Mouse (Mus musculus) left cerebral cortex, postnatal 14 days (tissue): ENCODE measurements at regions not wholly inside any gene's neighbourhood (a gene's known extent, or its start where the extent isn't known, plus 50 kb on each side); places are given as distances from the start of the nearest gene placed in this dataset.
A peak's percentile ranks its signal among the peaks of the same experiment; 100 is the strongest.

ENCODE experiments used
- DNase-seq, 2 experiments: peaks; one replicate each; pipeline ENCODE4 v3.0.0; 2021 to 2022; ENCODE audit warnings: low spot score in 2 of 2, mixed read lengths in 1 of 2
- intact Hi-C: fragments of 180-260 bp; cut with DNase I; formaldehyde crosslinking; loops from one replicate; pipeline ENCODE4 v1.15.1; 2025
- microRNA-seq, 2 experiments: library from miRNA; unstranded; fragments of <30 nt; microRNA quantifications; one replicate each; pipeline ENCODE4 v1.2.0; 2022

DNA sequence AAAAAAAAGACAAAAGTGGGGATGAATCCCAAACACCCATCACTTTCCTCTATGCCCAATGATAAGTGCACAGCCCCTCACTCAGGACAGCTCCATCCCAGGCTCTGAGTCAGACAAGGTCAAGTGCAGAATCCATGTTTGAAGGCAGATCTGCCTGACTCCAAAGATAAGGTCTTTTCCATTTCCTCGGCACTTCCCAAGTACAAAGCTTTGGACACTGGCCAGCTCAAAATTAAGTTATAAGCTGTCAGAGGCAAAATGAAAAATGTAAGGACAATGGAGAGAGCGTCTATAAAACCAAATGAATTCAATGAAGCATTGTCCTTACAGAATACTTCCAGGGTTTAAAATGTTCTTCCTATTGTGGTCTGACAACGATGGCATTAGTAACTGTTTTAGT lies 694.0 kb downstream of the Utrn start:
- intact Hi-C loops, result no loop called here

DNA sequence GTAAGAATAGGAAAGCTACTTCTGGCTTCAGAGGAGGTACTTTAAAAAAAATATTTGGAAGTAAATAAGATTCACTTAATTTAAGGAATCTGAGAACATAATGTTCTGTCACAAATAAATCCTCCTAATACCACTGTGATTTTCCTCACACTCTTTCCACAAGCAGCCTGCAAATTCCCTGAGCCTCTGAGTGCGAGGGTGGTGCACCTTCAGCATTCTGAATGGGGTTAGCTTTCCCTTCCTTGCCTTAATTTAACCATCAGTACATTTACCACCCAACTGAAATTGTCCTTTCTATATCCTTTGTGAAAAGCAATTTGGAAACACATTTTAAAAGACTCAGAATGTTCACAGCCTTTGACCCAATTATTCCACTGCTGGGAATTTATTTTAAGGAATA lies 691.7 kb downstream of the Utrn start:
- DNase-seq, result peak in 1 of 2 experiments; percentile 11
- intact Hi-C loops, result no loop called here

More for the DNA sequence above, 694.0 kb downstream of the Utrn start:
- no peak for DNase-seq

DNA sequence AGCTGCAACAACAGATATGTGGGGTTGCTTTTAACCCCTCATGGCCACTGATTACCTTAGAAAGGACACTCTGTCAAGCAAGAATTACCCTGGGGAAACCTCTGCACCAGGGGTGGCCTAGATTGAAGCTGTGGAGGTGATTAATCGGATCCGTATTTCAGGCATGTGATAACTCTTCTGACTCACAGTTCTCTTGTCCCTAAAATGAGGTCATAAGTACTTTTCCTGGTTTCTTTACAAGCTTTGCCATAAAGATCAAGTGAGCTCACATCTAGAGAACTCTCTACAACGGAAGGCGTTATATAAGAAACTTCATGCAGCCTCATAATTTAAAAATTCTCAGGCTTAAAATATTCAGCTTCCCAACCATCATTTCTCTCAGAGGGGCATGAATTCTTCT lies 688.2 kb downstream of the Utrn start:
- intact Hi-C loops, result no loop called here
- DNase-seq, result no peak

DNA sequence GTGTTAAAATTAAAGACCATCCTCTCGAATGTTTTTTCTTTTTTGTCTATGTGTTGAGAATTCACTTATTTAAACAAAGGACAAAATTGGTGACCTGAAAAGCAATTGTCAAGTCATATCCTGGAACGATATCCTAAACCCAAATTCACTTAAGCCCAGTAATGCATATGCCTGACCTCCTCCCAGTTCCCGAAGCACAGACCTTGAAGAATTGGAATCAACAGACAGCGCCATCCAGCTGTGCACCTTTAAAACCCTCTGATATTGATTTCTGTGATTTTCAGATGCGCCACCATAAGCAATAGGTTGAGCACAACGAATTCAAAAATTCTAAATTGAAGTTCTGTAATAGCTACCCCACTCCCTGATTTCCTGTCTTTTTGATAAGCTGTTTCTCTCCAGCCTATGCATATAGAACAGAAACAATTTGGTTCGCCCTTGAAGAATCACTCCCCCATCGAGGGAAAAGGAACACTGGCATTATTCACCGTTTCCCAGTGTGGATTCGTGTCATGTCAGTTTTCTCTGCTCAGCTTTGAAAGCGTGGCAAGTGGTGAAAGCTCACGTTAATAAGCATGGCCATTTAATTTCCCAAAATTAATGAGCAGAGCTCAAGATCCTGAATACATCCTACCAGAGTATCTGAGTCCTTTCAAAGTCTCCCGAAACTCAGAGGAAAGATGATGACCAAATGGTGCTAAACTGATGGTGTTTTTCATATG lies 682.1 kb downstream of the Utrn start:
- intact Hi-C loops, result no loop called here
- no peak for DNase-seq

DNA sequence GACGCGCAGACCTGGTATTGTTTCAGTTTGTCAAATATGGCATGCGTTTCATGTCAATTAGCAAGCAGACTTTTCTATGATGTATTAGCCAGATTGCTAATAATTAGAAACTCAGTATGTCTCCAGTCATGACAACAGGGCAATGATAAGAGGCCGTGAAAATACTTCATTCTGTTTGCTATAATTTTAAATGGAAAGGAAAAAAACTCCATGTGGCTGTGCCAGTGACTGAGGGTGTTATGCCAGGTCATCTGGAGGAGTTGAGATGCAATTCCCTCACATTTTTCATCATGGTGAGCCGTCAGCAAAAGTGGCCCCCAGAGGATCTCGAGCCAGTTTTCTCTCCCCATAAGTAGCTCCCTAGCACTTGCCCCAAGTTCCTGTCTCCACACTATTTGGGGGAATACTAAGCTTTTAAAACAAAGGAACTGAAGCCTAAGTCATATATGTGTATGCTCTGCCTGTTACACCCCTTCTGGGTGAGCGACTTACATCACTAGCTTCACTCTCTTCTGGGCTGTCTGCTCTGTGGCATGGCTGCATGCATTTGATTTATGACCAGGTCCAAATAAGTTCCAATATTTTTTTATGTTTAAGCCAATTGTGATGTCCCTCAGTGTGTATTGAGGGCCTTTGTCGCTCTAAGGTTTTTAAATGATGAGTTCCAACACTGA lies 681.4 kb downstream of the Utrn start:
- DNase-seq, result no peak
- intact Hi-C loops, result no loop called here

DNA sequence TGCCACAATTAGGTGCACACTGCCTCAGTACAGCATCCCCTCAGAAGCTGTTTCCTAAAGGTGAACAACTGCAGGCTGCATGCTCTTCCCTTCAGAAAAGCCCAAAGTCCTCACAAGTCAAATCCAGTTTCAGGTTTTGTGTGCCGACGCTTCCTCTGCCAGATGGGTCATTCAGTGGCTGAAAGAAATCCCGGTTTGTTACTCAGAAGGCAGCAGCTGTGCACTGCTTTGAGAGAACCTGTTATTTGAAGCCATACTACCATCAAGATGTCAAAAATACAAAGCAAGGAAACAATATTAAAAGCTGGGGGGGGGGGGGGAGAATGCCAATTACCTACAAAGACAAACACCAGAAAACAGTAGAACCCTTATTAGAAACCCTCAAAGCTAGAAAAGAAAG lies 678.7 kb downstream of the Utrn start:
- no peak for DNase-seq
- intact Hi-C loops, result no loop called here

DNA sequence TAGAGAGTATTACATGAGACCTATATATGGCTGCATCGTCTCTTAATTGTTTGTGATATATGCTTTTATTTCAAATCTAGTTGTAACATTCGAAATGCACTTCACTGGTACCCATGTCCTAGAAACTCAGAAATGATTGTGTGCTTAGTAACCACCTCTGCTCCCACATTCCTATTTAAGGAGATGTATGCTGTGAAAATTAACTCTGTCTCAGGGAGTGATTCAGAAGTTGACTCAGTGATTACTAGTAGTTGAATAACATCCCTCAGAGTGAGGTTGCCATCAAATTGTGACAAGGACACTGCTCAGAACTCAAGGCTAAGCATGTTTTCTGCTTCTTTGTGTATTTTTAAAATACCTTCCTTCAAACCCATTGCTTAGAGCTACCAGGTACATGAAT lies 661.9 kb downstream of the Utrn start:
- intact Hi-C loops, result no loop called here
- DNase-seq, result no peak

DNA sequence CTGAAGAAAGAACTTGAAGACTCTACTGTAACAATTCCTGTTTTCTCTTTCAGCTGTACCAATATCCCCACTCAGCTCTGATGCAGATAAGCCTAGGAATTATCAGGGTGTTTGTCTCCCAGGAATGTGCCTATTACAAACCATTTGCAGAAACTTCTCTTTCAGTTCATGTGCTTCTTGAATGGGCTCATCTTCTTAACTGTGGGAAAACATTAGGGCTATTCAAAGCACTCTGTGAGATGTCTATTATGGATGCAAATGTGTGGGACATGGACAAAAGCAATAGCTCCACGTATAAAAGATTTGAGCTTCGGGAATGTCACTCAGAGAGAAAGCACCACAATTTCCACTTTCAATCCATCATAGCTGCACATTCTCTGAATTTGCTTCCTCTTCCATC lies 659.0 kb downstream of the Utrn start:
- DNase-seq, result no peak
- intact Hi-C loops, result no loop called here

DNA sequence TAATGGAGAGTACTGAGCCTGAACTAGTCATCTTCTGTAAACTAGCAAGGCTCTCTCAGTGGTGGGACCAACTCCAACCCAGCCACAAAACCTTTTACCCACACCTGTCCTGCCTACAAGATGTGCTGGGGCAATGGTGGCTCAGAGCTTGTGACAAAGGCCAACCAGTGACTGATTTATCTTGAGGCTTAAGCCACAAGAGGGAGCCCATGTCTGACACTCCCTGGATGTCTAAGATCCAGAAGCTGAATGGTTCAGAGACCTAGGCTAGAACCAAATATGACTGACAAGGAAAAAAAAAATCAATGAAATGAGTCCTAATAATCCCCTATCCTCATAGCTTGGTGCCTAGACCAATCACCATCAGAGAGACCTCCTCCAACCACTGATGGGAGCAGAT lies 650.3 kb downstream of the Utrn start:
- intact Hi-C loops, result no loop called here
- no peak for DNase-seq

DNA sequence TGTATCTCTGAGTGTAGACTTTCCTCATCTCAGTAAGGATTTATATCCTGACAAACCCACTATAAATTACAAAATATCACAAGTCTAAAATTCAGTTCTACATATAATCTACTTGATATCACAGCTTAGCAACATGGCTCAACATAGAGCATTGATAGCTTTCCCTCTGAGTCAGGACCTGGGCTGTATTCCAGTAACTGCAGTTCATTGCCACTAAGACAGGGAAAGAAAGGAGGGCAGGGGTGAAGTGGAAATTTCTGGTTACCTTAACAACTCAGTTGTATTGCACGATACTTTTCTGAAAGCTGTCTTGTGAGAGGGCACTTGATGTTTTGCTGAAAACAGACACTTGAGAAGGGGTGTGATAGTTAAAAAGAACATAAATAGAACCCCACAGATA lies 635.0 kb downstream of the Utrn start:
- intact Hi-C loops, result no loop called here
- no peak for DNase-seq

DNA sequence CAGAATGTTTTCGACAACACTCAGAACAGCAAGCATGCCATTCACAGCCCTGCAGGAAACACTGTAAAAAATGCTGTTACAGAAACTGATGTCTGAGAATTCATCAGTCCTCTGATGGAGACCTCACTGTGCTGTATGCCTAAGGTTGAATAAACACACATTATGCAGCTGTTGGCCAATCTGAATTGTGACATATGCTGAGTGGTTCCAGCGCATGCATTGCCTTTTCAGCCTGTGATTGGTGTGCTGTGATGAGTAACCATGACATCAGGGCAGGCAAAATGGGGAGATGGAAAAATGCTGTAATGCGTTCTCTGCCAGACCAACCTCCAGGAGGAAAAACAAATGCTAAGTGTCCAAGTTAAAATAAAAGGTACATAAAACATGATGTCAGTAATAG lies 620.3 kb downstream of the Utrn start:
- intact Hi-C loops, result no loop called here
- DNase-seq, result no peak

DNA sequence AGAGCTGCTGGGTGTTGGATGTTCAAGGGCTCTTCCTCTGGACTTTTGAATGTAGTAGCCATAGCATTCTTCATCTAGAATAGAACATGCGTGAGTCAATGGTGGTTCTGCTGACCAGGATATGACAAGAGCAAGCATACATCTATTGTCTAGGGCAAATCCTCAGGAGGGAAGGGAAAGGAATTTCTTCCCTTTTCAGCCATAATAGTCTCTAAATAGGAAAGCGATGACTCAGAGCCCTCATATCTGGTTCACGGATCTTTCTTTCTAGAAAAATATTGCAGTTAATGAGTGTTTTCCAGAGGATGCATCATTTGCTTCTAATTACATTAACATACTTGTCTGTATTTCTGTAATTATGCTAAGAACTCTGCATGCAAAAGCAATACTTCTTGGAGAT lies 615.9 kb downstream of the Utrn start:
- no peak for DNase-seq
- intact Hi-C loops, result no loop called here

DNA sequence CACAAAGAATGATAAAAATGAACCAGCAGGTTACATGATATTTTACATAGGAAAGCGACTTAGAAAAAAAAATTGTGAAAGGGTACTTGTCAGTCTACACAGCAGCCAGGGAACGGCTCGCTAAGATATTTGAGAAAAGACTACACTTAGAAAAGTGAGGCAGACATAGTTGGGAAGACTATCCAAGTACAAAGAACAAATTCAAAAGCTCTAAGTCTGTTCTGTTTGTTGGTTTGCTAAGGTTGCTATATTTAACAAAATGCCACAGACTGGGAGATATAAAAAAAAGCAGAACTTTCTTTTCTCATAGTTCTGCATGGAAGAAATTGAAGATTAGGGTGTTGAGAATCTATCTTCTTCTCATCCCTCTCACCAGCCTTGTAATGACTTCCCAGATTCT lies 583.5 kb downstream of the Utrn start:
- intact Hi-C loops, result no loop called here
- no peak for DNase-seq

DNA sequence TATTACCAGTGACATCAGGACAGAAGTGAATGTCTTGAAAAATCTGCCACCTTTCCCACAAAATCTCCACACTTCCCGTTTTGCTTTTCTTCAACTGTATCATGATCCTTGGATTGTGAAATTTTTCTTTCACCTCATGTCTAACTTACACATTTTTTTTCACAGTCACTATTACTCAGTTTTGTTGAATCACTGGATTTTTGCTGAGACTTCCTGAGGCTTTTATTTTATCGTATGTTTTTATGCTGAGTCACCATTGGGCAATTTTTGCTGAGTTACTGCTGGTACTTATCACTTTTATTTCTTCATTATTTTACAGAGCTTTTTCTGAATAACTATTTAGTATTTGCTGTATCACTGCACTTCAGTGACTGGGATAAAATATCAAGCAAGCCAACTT lies 570.3 kb downstream of the Utrn start:
- intact Hi-C loops, result no loop called here
- no peak for DNase-seq

DNA sequence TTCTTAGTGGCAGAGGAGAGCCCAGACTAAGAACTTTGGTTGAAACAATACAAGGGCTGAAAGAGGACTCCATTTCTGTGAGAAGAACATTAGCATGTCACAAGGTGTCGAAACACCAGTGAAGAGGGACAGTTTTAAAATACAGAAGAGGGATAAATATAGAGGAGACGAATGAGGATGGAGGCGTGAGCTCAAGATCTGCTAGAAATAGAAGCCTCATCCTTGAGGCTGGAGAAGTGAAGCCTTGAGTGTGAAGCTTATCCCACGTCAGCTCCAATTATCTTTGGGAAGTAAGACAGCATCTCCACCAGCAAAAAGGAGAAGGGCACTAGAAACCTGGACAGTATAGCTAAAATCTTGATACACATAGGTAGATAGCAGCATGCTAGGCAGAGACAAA lies 566.8 kb downstream of the Utrn start:
- peak; percentile 12 to 55 for DNase-seq

DNA sequence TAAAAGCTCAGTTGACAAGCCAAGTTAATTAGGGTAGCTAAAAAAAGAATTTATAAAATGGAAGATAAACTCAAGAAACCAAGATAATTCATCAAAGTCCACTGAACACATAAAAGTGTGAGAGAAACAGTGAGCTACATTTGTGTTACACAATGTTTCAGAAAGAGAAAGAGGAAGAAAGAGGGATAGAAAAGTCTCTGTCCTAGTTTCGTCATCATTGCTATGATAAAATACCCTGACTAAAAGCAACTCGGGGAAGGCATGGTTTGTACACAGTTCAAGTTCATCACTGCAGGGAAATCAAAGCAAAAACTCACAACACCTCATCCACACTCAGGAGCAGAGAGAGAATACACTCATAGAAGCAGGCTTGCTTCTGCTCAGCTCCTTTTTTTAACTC lies 548.9 kb downstream of the Utrn start:
- no peak for DNase-seq
- intact Hi-C loops, result no loop called here

More for the DNA sequence above, 566.8 kb downstream of the Utrn start:
- intact Hi-C loops, result no loop called here

Small RNAs in the stretch of these regions (microRNA-seq; reads per million reads assigned to microRNA genes)
- gene Gm22194, result 0 reads per million in 2 experiments
